In the genomic region with DNA sequence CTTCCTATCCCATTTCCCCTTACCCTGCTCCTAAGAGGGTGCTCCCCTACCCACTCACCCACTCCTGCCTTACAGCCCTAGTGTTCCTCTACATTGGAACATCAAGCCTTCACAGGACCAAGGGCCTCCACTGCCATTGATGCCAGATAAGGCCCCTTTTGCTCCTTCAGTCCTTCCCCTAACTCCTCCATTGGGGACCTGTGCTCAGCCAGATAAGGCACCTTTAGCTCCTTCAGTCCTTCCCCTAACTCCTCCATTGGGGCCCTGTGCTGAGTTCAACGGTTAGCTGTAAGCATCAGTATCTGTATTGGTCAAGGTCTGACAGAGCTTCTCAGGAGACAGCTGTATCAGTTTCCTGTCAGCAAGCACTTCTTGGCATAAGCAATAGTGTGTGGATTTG, we compare ENCODE assay signal across 32 mouse cellular contexts.
"Had no signal": no experiment of that assay in that cellular context is flagged by ENCODE, and none has a peak within 500 bp of the region (broad histone marks: within the 10 kb centered on the region; RNA-seq: fewer than 3 reads in every experiment).

No protein-coding gene starts in this region.

- H3K36me3 ChIP-seq: limb, embryonic 10.5 days; limb, embryonic 12.5 days; limb, embryonic 13.5 days; limb, embryonic 15.5 days; liver, embryonic 12.5 days; liver, embryonic 13.5 days; liver, embryonic 15.5 days; lung, embryonic 15.5 days; midbrain, embryonic 10.5 days; midbrain, embryonic 12.5 days; midbrain, embryonic 13.5 days; midbrain, embryonic 15.5 days; neural tube, embryonic 12.5 days had no signal

- H3K4me1 ChIP-seq: limb, embryonic 10.5 days; limb, embryonic 12.5 days; limb, embryonic 13.5 days; limb, embryonic 15.5 days; liver, embryonic 12.5 days; liver, embryonic 13.5 days; liver, embryonic 15.5 days; lung, embryonic 15.5 days; megakaryocyte, embryonic 14.5 days; midbrain, embryonic 10.5 days; midbrain, embryonic 12.5 days; midbrain, embryonic 13.5 days; midbrain, embryonic 15.5 days; neural tube, embryonic 12.5 days had no signal

- ATAC-seq: liver, embryonic 12.5 days; liver, postnatal 0 days; lung, postnatal 0 days; midbrain, embryonic 13.5 days; midbrain, embryonic 15.5 days; midbrain, embryonic 16.5 days had no signal

- H3K9me3 ChIP-seq: limb, embryonic 10.5 days; limb, embryonic 12.5 days; limb, embryonic 13.5 days; limb, embryonic 15.5 days; liver, embryonic 12.5 days; liver, embryonic 13.5 days; liver, embryonic 15.5 days; lung, embryonic 15.5 days; megakaryocyte, embryonic 14.5 days; midbrain, embryonic 10.5 days; midbrain, embryonic 12.5 days; midbrain, embryonic 13.5 days; midbrain, embryonic 15.5 days; neural tube, embryonic 12.5 days had no signal

- H3K27me3 ChIP-seq: limb, embryonic 12.5 days; limb, embryonic 13.5 days; limb, embryonic 15.5 days; liver, embryonic 12.5 days; liver, embryonic 13.5 days; liver, embryonic 15.5 days; lung, embryonic 15.5 days; megakaryocyte, embryonic 14.5 days; midbrain, embryonic 12.5 days; midbrain, embryonic 13.5 days; midbrain, embryonic 15.5 days; neural tube, embryonic 12.5 days had no signal

- H3K9ac ChIP-seq: limb, embryonic 12.5 days; limb, embryonic 13.5 days; limb, embryonic 15.5 days; liver, embryonic 12.5 days; liver, embryonic 13.5 days; liver, embryonic 14.5 days; liver, embryonic 15.5 days; liver, postnatal 0 days; lung, embryonic 14.5 days; lung, embryonic 15.5 days; midbrain, embryonic 12.5 days; midbrain, embryonic 13.5 days; midbrain, embryonic 15.5 days; neural tube, embryonic 12.5 days had no signal

- H3K27ac ChIP-seq: limb, embryonic 10.5 days; limb, embryonic 12.5 days; limb, embryonic 13.5 days; limb, embryonic 15.5 days; liver, embryonic 12.5 days; liver, embryonic 13.5 days; liver, embryonic 14.5 days; liver, embryonic 15.5 days; lung, embryonic 15.5 days; macrophage; midbrain, embryonic 10.5 days; midbrain, embryonic 12.5 days; midbrain, embryonic 13.5 days; midbrain, embryonic 15.5 days; neural tube, embryonic 12.5 days had no signal

- H3K4me2 ChIP-seq: limb, embryonic 12.5 days; limb, embryonic 13.5 days; limb, embryonic 15.5 days; liver, embryonic 11.5 days; liver, embryonic 12.5 days; liver, embryonic 13.5 days; liver, embryonic 15.5 days; lung, embryonic 14.5 days; lung, embryonic 15.5 days; midbrain, embryonic 11.5 days; midbrain, embryonic 12.5 days; midbrain, embryonic 13.5 days; midbrain, embryonic 15.5 days; neural tube, embryonic 12.5 days had no signal

- H3K4me3 ChIP-seq: limb, embryonic 10.5 days; limb, embryonic 12.5 days; limb, embryonic 13.5 days; limb, embryonic 15.5 days; liver, embryonic 12.5 days; liver, embryonic 13.5 days; liver, embryonic 15.5 days; lung, embryonic 15.5 days; megakaryocyte, embryonic 14.5 days; midbrain, embryonic 10.5 days; midbrain, embryonic 12.5 days; midbrain, embryonic 13.5 days; midbrain, embryonic 15.5 days; myocyte; neural tube, embryonic 12.5 days had no signal

- DNase-seq: left cerebral cortex, postnatal 4 days; liver; liver, embryonic 13.5 days; liver, postnatal 0 days; lung, adult 18-20 months; lung, adult 2 months; lung, embryonic 14.5 days; lung, postnatal 10 days; lung, postnatal 14 days; lung, postnatal 36 days; lung, postnatal 4 days; midbrain, embryonic 14.5 days had no signal
